Mouse (Mus musculus): ENCODE measurements around the gene Zfp740.
"Not testable (repeated sequence)": the region's sequence is repeated elsewhere in the genome, so short reads cannot be mapped to it uniquely, and the experiment has no call there.

Gene Zfp740

GRCm38 (mm10) chr15:102202971-102203834, at the start of gene Zfp740:
Gene Zfp740 (plus strand): TSS chr15:102203249.
- Histone ChIP-seq H3K27me3 (ENCODE audit: insufficient read depth, low read length) (no peaks in the 10 kb centered on the region), H3K36me3 (ENCODE audit: insufficient read depth, low read length) (peaks cover 70% of the 10 kb centered on the region), H3K9me3 (ENCODE audit: low read length) (no peaks in the 10 kb centered on the region), H3K4me3 (replicated peaks; ENCODE audit: low read length) (peak within 1 kb of the TSS; percentile 90), H3K4me1 (replicated peaks; ENCODE audit: low read depth, low read length) (peaks cover 76% of the 10 kb centered on the region)
- TF ChIP-seq NANOG (IDR thresholded peaks at IDR 0.05; ENCODE audit: borderline replicate concordance, low read length) (no peak), POU5F1 (IDR thresholded peaks at IDR 0.05; ENCODE audit: borderline replicate concordance, low read length) (no peak), CTCF (conservative IDR thresholded peaks at IDR 0.05; ENCODE audit: low read length) (no peak)

GRCm38 (mm10) chr15:102155006-102155405, 48.0 kb upstream of the Zfp740 start:
- not testable (repeated sequence) for H3K9me3 ChIP-seq (ENCODE audit: low read length); H3K27me3 ChIP-seq (ENCODE audit: insufficient read depth, low read length); H3K4me3 ChIP-seq (replicated peaks; ENCODE audit: low read length); H3K36me3 ChIP-seq (ENCODE audit: insufficient read depth, low read length)
- H3K4me1 ChIP-seq (replicated peaks; ENCODE audit: low read depth, low read length): peaks cover 67% of the 10 kb centered on the region
- TF ChIP-seq CTCF (conservative IDR thresholded peaks at IDR 0.05; ENCODE audit: low read length): peak; percentile 52

- Histone ChIP-seq H3K9me3 (ENCODE audit: low read length) (no peaks in the 10 kb centered on the region), H3K4me3 (replicated peaks; ENCODE audit: low read length) (peak overlapping the region; percentile 61), H3K4me1 (replicated peaks; ENCODE audit: low read depth, low read length) (peaks cover 71% of the 10 kb centered on the region), H3K27me3 (ENCODE audit: insufficient read depth, low read length) (peaks cover 2% of the 10 kb centered on the region; the same call in 1 of the 2 replicates), H3K36me3 (ENCODE audit: insufficient read depth, low read length) (no peaks in the 10 kb centered on the region)
- TF ChIP-seq POU5F1 (IDR thresholded peaks at IDR 0.05; ENCODE audit: borderline replicate concordance, low read length) (no peak), NANOG (IDR thresholded peaks at IDR 0.05; ENCODE audit: borderline replicate concordance, low read length) (no peak), CTCF (conservative IDR thresholded peaks at IDR 0.05; ENCODE audit: low read length) (no peak)
Measured at GRCm38 (mm10) chr15:102156836-102157235, 46.2 kb upstream of the Zfp740 start.

- Histone ChIP-seq H3K4me3 (replicated peaks; ENCODE audit: low read length) (peak overlapping the region; percentile 71), H3K27me3 (ENCODE audit: insufficient read depth, low read length) (peaks cover 4% of the 10 kb centered on the region), H3K9me3 (ENCODE audit: low read length) (no peaks in the 10 kb centered on the region), H3K36me3 (ENCODE audit: insufficient read depth, low read length) (no peaks in the 10 kb centered on the region), H3K4me1 (replicated peaks; ENCODE audit: low read depth, low read length) (peaks cover 67% of the 10 kb centered on the region)
- TF ChIP-seq NANOG (IDR thresholded peaks at IDR 0.05; ENCODE audit: borderline replicate concordance, low read length) (no peak), POU5F1 (IDR thresholded peaks at IDR 0.05; ENCODE audit: borderline replicate concordance, low read length) (no peak), CTCF (conservative IDR thresholded peaks at IDR 0.05; ENCODE audit: low read length) (no peak)
Measured at GRCm38 (mm10) chr15:102160415-102161060, 42.5 kb upstream of the Zfp740 start.

GRCm38 (mm10) chr15:102163900-102164693, 39.0 kb upstream of the Zfp740 start:
- peaks cover 41% of the 10 kb centered on the region for H3K4me1 ChIP-seq (replicated peaks; ENCODE audit: low read depth, low read length)
- H3K36me3 ChIP-seq (ENCODE audit: insufficient read depth, low read length): no peaks in the 10 kb centered on the region
- no peak for TF ChIP-seq POU5F1 (IDR thresholded peaks at IDR 0.05; ENCODE audit: borderline replicate concordance, low read length)
- peak; percentile 54 for TF ChIP-seq CTCF (conservative IDR thresholded peaks at IDR 0.05; ENCODE audit: low read length)
- H3K27me3 ChIP-seq (ENCODE audit: insufficient read depth, low read length): peaks cover 4% of the 10 kb centered on the region
- no peak overlapping the region for H3K4me3 ChIP-seq (replicated peaks; ENCODE audit: low read length)
- H3K9me3 ChIP-seq (ENCODE audit: low read length): no peaks in the 10 kb centered on the region

- H3K4me3 ChIP-seq (replicated peaks; ENCODE audit: low read length): no peak overlapping the region
- H3K4me1 ChIP-seq (replicated peaks; ENCODE audit: low read depth, low read length): peaks cover 34% of the 10 kb centered on the region
- H3K36me3 ChIP-seq (ENCODE audit: insufficient read depth, low read length): peaks cover 4% of the 10 kb centered on the region
- no peaks in the 10 kb centered on the region for H3K9me3 ChIP-seq (ENCODE audit: low read length)
- H3K27me3 ChIP-seq (ENCODE audit: insufficient read depth, low read length): peaks cover 4% of the 10 kb centered on the region
- TF ChIP-seq CTCF (conservative IDR thresholded peaks at IDR 0.05; ENCODE audit: low read length) (no peak), NANOG (IDR thresholded peaks at IDR 0.05; ENCODE audit: borderline replicate concordance, low read length) (no peak), POU5F1 (IDR thresholded peaks at IDR 0.05; ENCODE audit: borderline replicate concordance, low read length) (no peak)
Measured at GRCm38 (mm10) chr15:102165468-102166100, 37.5 kb upstream of the Zfp740 start.

- H3K9me3 ChIP-seq (ENCODE audit: low read length): no peaks in the 10 kb centered on the region
- peaks cover 2% of the 10 kb centered on the region; the same call in 1 of the 2 replicates for H3K27me3 ChIP-seq (ENCODE audit: insufficient read depth, low read length)
- no peak overlapping the region for H3K4me3 ChIP-seq (replicated peaks; ENCODE audit: low read length)
- no peak for TF ChIP-seq NANOG (IDR thresholded peaks at IDR 0.05; ENCODE audit: borderline replicate concordance, low read length)
- TF ChIP-seq CTCF (conservative IDR thresholded peaks at IDR 0.05; ENCODE audit: low read length): no peak
- TF ChIP-seq POU5F1 (IDR thresholded peaks at IDR 0.05; ENCODE audit: borderline replicate concordance, low read length): no peak
- H3K4me1 ChIP-seq (replicated peaks; ENCODE audit: low read depth, low read length): peaks cover 21% of the 10 kb centered on the region
- H3K36me3 ChIP-seq (ENCODE audit: insufficient read depth, low read length): peaks cover 17% of the 10 kb centered on the region
Measured at GRCm38 (mm10) chr15:102167620-102168021, 35.4 kb upstream of the Zfp740 start.

GRCm38 (mm10) chr15:102169064-102169463, 34.0 kb upstream of the Zfp740 start:
- Histone ChIP-seq H3K9me3 (ENCODE audit: low read length) (no peaks in the 10 kb centered on the region), H3K4me3 (replicated peaks; ENCODE audit: low read length) (no peak overlapping the region), H3K36me3 (ENCODE audit: insufficient read depth, low read length) (peaks cover 23% of the 10 kb centered on the region), H3K27me3 (ENCODE audit: insufficient read depth, low read length) (no peaks in the 10 kb centered on the region), H3K4me1 (replicated peaks; ENCODE audit: low read depth, low read length) (peaks cover 17% of the 10 kb centered on the region)
- TF ChIP-seq NANOG (IDR thresholded peaks at IDR 0.05; ENCODE audit: borderline replicate concordance, low read length): no peak
- TF ChIP-seq POU5F1 (IDR thresholded peaks at IDR 0.05; ENCODE audit: borderline replicate concordance, low read length): no peak
- no peak for TF ChIP-seq CTCF (conservative IDR thresholded peaks at IDR 0.05; ENCODE audit: low read length)

All from E14TG2a.4 (cell line).